Mouse (Mus musculus): ENCODE data around the gene Zfp37. TPM values are rescaled to one million over a fixed set of nuclear protein-coding genes. Genes with fewer than 3 reads are reported as not detected.

Zfp37 gene
- total RNA-seq, 2 experiments from 2014 or later = 1.2 to 1.3 TPM

DNA sequence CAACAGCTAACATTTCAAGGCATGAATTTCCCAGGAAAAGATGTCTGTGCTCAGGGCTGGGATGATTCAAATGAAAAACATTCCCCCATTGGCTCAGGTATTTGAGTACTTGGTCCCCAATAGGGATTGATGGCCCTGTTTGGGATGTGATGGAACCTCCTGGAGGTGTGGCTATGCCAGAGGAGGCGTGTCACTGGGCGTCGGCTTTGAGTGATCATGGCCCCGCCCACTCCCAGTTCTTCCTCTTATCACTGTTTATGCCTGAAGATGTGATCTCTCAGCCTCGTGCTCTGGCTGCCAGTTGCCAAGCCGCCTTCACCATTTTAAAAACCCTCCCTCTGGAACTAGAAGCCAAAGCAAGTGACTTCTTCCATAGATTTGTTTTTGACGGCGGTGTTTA is 23.7 kb upstream of the Zfp37 start:
- no peak for TF ChIP-seq CTCF (IDR thresholded peaks at IDR 0.05)
- intact Hi-C loops (cut with DNase I) = no loop called here
- Histone ChIP-seq H3K4me3 (no peak overlapping the region), H3K27ac (no peak overlapping the region)
- DNase-seq = no peak

GRCm38 (mm10) chr4:62251776-62252175 is 20.9 kb upstream of the Zfp37 start:
- no peak for DNase-seq
- intact Hi-C loops (cut with DNase I) = no loop called here
- no peak overlapping the region for H3K4me3 ChIP-seq
- no peak for TF ChIP-seq CTCF (IDR thresholded peaks at IDR 0.05)
- H3K27ac ChIP-seq = no peak overlapping the region

DNA sequence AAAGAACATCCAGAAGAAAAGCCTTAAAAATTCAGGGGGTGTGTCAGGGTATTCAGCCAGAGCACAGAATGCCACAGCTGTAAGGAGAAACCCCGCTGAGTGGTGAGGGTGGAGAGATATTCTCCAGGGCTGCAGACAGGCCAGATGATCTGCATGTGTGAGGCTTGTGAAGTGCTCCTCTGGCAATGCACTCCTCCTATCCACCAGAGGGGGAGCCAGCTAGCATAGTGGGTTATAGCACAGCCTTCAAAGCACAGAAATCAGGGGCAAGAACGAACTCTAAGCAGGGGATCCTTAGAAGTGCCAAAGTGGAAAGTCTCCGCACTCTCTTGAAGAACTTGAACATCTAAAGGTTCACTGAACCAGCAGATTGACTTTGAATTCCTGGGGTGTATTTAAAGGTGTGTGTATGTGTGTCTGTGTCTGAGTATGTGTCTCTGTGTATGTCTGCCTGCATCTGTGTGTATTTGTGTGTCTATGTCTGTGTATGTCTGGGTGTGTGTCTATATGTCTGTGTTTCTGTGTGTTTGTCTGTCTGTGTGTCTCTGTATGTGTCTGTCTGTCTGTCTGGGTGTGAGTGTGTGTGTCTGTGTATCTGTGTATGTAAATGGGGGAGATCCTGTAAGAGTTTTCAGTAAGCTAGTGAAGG is 20.2 kb upstream of the Zfp37 start:
- intact Hi-C loops (cut with DNase I) = no loop called here
- TF ChIP-seq CTCF (IDR thresholded peaks at IDR 0.05) = peak; percentile 14; the same call in 1 of the 2 replicates
- DNase-seq = no peak
- H3K4me3 ChIP-seq = no peak overlapping the region
- H3K27ac ChIP-seq = no peak overlapping the region

- no peak for DNase-seq
- no peak for TF ChIP-seq CTCF (IDR thresholded peaks at IDR 0.05)
- intact Hi-C loops (cut with DNase I) = no loop called here
- no peak overlapping the region for H3K27ac ChIP-seq
- H3K4me3 ChIP-seq = no peak overlapping the region
Measured at GRCm38 (mm10) chr4:62248328-62248727, 17.5 kb upstream of the Zfp37 start.

- Histone ChIP-seq H3K27ac (no peak overlapping the region), H3K4me3 (no peak overlapping the region)
- DNase-seq = no peak
- intact Hi-C loops (cut with DNase I) = no loop called here
- TF ChIP-seq CTCF (IDR thresholded peaks at IDR 0.05) = no peak
Measured at GRCm38 (mm10) chr4:62240586-62240985, 9.7 kb upstream of the Zfp37 start.

GRCm38 (mm10) chr4:62230153-62230552 is 694 bp downstream of the Zfp37 start:
- H3K4me3 ChIP-seq = no peak overlapping the region
- TF ChIP-seq CTCF (IDR thresholded peaks at IDR 0.05) = no peak
- intact Hi-C loops (cut with DNase I) = no loop called here
- no peak for DNase-seq
- no peak overlapping the region for H3K27ac ChIP-seq

- no peak overlapping the region for H3K27ac ChIP-seq
- TF ChIP-seq CTCF (IDR thresholded peaks at IDR 0.05) = peak; percentile 61
- intact Hi-C loops (cut with DNase I) = no loop called here
- H3K4me3 ChIP-seq = no peak overlapping the region
- DNase-seq = no peak
Measured at GRCm38 (mm10) chr4:62229448-62229847, 1.4 kb downstream of the Zfp37 start.

- H3K4me3 ChIP-seq = no peak overlapping the region
- peak; percentile 70 for TF ChIP-seq CTCF (IDR thresholded peaks at IDR 0.05)
- no peak overlapping the region for H3K27ac ChIP-seq
- intact Hi-C loops (cut with DNase I) = no loop called here
- DNase-seq = peak; percentile 63
Measured at GRCm38 (mm10) chr4:62228391-62228790, 2.5 kb downstream of the Zfp37 start.

DNA sequence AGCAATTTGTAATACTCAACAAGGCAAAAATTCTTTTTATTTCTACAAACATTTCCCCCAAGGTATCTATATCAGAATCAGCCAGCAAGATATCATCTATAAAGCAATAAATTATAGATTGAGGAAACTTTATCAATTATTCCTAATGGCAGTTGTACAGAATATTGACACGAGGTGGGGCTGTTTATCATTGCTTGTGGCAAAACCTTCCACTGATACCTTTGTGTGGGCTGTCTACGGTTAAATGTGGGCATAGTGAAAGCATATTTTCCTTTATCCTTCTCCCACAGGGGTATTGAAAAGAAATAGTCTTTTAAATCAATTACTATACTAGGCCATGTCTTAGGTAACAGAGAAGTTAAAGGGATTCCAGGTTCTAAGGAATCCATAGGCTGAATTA is 17.4 kb downstream of the Zfp37 start:
- Histone ChIP-seq H3K4me3 (no peak overlapping the region), H3K27ac (no peak overlapping the region)
- no peak for DNase-seq
- no peak for TF ChIP-seq CTCF (IDR thresholded peaks at IDR 0.05)
- intact Hi-C loops (cut with DNase I) = no loop called here

- H3K4me3 ChIP-seq = no peak overlapping the region
- H3K27ac ChIP-seq = no peak overlapping the region
- no peak for TF ChIP-seq CTCF (IDR thresholded peaks at IDR 0.05)
- DNase-seq = no peak
- intact Hi-C loops (cut with DNase I) = no loop called here
Measured at GRCm38 (mm10) chr4:62210035-62210434, 20.8 kb downstream of the Zfp37 start.

- DNase-seq = no peak
- Histone ChIP-seq H3K27ac (peak overlapping the region; percentile 85), H3K4me3 (peak overlapping the region; percentile 83)
- TF ChIP-seq CTCF (IDR thresholded peaks at IDR 0.05) = no peak
- intact Hi-C loops (cut with DNase I) = no loop called here
Measured at GRCm38 (mm10) chr4:62208696-62209380, 22.0 kb downstream of the Zfp37 start.

- H3K27ac ChIP-seq = peak overlapping the region; percentile 85
- peak overlapping the region; percentile 83 for H3K4me3 ChIP-seq
- peak; percentile 90 for DNase-seq
- intact Hi-C loops (cut with DNase I) = no loop called here
- no peak for TF ChIP-seq CTCF (IDR thresholded peaks at IDR 0.05)
Measured at GRCm38 (mm10) chr4:62207851-62208695, 22.8 kb downstream of the Zfp37 start.

- no peak for TF ChIP-seq CTCF (IDR thresholded peaks at IDR 0.05)
- H3K4me3 ChIP-seq = no peak overlapping the region
- intact Hi-C loops (cut with DNase I) = no loop called here
- no peak overlapping the region for H3K27ac ChIP-seq
- no peak for DNase-seq
Measured at GRCm38 (mm10) chr4:62199923-62200529, 30.8 kb downstream of the Zfp37 start.
